Mouse (Mus musculus): ENCODE results near the gene Tox2. TPM values are rescaled to one million over a fixed set of nuclear protein-coding genes. Genes with fewer than 3 reads are reported as not detected.

Tox2 gene
- polyA plus RNA-seq, 1 experiment from 2014 or later = 2.9 TPM

- no peak overlapping the region for H3K27ac ChIP-seq (ENCODE audit: low read depth, low read length)
- 87% methylated on average over 1 of the region's 1 CpGs for WGBS
- H3K36me3 ChIP-seq (ENCODE audit: control insufficient read depth, insufficient read depth, low read length) = no peaks in the 10 kb centered on the region; the same call in 1 of the 2 replicates
- H3K9me3 ChIP-seq (ENCODE audit: control insufficient read depth, low read length) = no peaks in the 10 kb centered on the region; the same call in 1 of the 2 replicates
- peaks cover 25% of the 10 kb centered on the region for H3K27me3 ChIP-seq (ENCODE audit: control insufficient read depth, insufficient read depth, low read length)
- no peak overlapping the region for H3K4me3 ChIP-seq (ENCODE audit: low read length)
- H3K4me2 ChIP-seq (replicated peaks; ENCODE audit: low read depth, low read length) = no peak overlapping the region
- H3K4me1 ChIP-seq (ENCODE audit: control insufficient read depth, insufficient read depth, low read length) = no peaks in the 10 kb centered on the region
- ATAC-seq (ENCODE audit: low FRiP score, low TSS enrichment) = no peak
- no peak overlapping the region for H3K9ac ChIP-seq (ENCODE audit: low read depth, low read length)
Observed at GRCm38 (mm10) chr2:163372627-163373026, 169.7 kb downstream of the Tox2 start.

Other genes with a start within 250 kb of the Tox2 start
- gene Sgk2, start 215.8 kb upstream of the Tox2 start, polyA plus RNA-seq (2014; fragmentation: Nextera tagmentation; extraction: Ambion mirVana) = 0.97 and 2.5 TPM in 2 replicates
- gene Ift52, start 185.8 kb upstream of the Tox2 start, polyA plus RNA-seq (2014; fragmentation: Nextera tagmentation; extraction: Ambion mirVana) = 43.4 and 56.0 TPM in 2 replicates
- 15.2 and 25.9 TPM in 2 replicates for gene Mybl2, start 148.4 kb upstream of the Tox2 start, polyA plus RNA-seq (2014; fragmentation: Nextera tagmentation; extraction: Ambion mirVana)
- 0.24 TPM in 1 of 2 replicates, not detected in the other for gene Gtsf1l, start 115.3 kb upstream of the Tox2 start, polyA plus RNA-seq (2014; fragmentation: Nextera tagmentation; extraction: Ambion mirVana)
- gene Jph2, start 194.9 kb downstream of the Tox2 start, polyA plus RNA-seq (2014; fragmentation: Nextera tagmentation; extraction: Ambion mirVana) = 1.0 and 1.6 TPM in 2 replicates
- 74.4 and 93.3 TPM in 2 replicates for gene Oser1, start 221.6 kb downstream of the Tox2 start, polyA plus RNA-seq (2014; fragmentation: Nextera tagmentation; extraction: Ambion mirVana)
- gene Gdap1l1, start 235.4 kb downstream of the Tox2 start, polyA plus RNA-seq (2014; fragmentation: Nextera tagmentation; extraction: Ambion mirVana) = 0.41 and 0.74 TPM in 2 replicates